Mouse (Mus musculus): ENCODE measurements around the gene Egfl7.

DNA sequence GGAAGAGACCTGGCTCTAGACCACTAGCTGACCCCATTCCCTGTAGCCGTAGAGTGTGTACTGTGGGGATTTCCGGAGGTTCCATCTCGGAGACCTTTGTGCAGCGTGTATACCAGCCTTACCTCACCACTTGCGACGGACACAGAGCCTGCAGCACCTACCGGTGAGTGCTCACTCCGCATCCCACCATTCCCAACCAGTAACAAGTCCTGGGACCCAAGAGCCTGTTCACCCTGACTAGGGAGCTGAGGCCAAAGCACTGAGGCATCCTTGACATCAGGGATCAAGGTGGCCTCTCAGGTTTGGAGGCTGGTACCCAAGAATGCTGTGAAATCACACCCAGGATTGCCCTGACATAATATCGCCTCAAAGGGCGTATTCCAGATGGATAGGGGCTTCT lies 9.5 kb downstream of the Egfl7 start:
- no peak for TF ChIP-seq CTCF (IDR thresholded peaks at IDR 0.05; ENCODE audit: extremely low read depth, insufficient read length, insufficient replicate concordance, low read depth, low read length)
- no peak for TF ChIP-seq POLR2A (IDR thresholded peaks at IDR 0.05; ENCODE audit: low read depth, low read length)

Data from small intestine, adult 2 months (tissue).